Mouse (Mus musculus) forebrain, embryonic 16.5 days (tissue): Measurements from ENCODE around the gene Copa. TPM values are rescaled to one million over a fixed set of nuclear protein-coding genes. Genes with fewer than 3 reads are reported as not detected.

Experiments
- ATAC-seq: fragments of 200-750 bp; cut with Nextera tagmentation; 2 replicates; pipeline ENCODE4 v1.8.0; 2017; ENCODE audit warnings: mild to moderate bottlenecking, moderate library complexity
- H3K27ac ChIP-seq: fragments of 300-500 bp; sonication (generic); 2 replicates; pipeline ENCODE4 v1.5.1; 2014; ENCODE audit warnings: low read length, control low read depth
- H3K27me3 ChIP-seq: fragments of 300-500 bp; sonication (generic); replicated peaks from 2 replicates; pipeline ENCODE4 v1.6.1; 2014; ENCODE audit warnings: low read length; ENCODE audit not compliant: control insufficient read depth, insufficient read depth
- H3K36me3 ChIP-seq: fragments of 300-500 bp; sonication (generic); 2 replicates; pipeline ENCODE4 v1.6.1; 2014; ENCODE audit not compliant: control insufficient read depth, insufficient read depth
- H3K4me1 ChIP-seq: fragments of 300-500 bp; sonication (generic); replicated peaks from 2 replicates; pipeline ENCODE4 v1.6.1; 2014; ENCODE audit warnings: low read length; ENCODE audit not compliant: control insufficient read depth, insufficient read depth
- H3K4me2 ChIP-seq: fragments of 300-500 bp; sonication (generic); 2 replicates; pipeline ENCODE4 v1.6.1; 2014; ENCODE audit warnings: mild to moderate bottlenecking, low read length, control low read depth
- H3K4me3 ChIP-seq: fragments of 300-500 bp; sonication (generic); replicated peaks from 2 replicates; pipeline ENCODE4 v1.5.1; 2014; ENCODE audit warnings: mild to moderate bottlenecking, low read length, control low read depth
- H3K9ac ChIP-seq: fragments of 300-500 bp; sonication (generic); replicated peaks from 2 replicates; pipeline ENCODE4 v1.6.1; 2014; ENCODE audit warnings: low read depth, low read length, control low read depth
- H3K9me3 ChIP-seq: fragments of 300-500 bp; sonication (generic); 2 replicates; pipeline ENCODE4 v1.6.1; 2016; ENCODE audit warnings: low read length; ENCODE audit not compliant: control insufficient read depth
- WGBS: fragments of 180-500 bp; shearing (Covaris S2); extraction: QIAGEN DNeasy Blood & Tissue Kit; methylation state at CpG from one replicate; pipeline ENCODE4 v1.1.7; 2014; 5-methylcytosine and 5-hydroxymethylcytosine counted together
- polyA plus RNA-seq: library from polyadenylated mRNA; unstranded; fragments of >200 nt; fragmentation: Nextera tagmentation; extraction: Ambion mirVana; gene quantifications from 2 replicates; pipeline ENCODE4 v1.2.1, GENCODE M21; 2015

Copa gene
- polyA plus RNA-seq, 1 experiment from 2014 or later: 235 TPM

DNA sequence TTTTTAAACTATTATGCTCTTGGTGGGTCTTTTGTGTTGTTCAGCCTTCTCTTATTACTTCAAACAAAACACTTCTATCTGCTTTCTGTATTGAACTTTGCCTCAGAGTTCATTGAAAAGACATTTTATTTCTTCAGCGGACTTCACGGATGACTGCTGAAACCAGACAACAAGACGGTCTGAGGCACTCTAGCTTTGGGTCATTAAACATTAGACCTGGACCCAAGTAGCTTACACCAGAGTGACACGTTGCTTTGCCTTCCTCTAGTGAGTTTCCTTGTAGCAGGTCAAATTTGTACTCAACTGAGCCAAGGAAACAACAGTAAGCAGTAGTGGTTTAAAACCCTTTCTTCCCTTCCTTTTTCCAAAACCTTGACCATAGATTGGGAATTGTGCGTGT lies 85.6 kb downstream of the Copa start:
- ATAC-seq: no peak
- H3K9me3 ChIP-seq: no peaks in the 10 kb centered on the region
- no peak overlapping the region for H3K4me3 ChIP-seq
- no peak overlapping the region for H3K4me2 ChIP-seq
- no peaks in the 10 kb centered on the region for H3K27me3 ChIP-seq
- 72% methylated on average over 5 of the region's 5 CpGs for WGBS
- H3K4me1 ChIP-seq: peaks cover 12% of the 10 kb centered on the region
- H3K36me3 ChIP-seq: peaks cover 23% of the 10 kb centered on the region
- H3K27ac ChIP-seq: no peak overlapping the region
- no peak overlapping the region for H3K9ac ChIP-seq

DNA sequence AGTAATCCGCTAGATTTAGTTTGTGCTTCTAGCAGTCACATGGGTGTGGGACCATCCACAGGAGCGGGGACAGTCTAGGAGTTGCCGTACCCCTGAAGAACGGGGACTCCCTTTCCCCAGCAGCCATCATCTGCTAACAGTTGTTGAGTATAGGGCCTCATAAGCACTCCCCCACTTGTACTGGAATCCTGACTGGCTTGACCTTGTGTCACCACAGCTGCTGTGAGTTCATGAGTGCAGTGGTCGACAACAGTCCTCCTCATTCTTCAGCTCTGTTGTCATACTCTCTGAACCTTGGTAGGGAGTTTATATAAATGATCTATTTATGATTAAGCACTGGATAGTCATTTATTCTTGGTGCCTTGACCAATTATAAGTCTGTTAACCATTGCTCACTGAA lies 87.5 kb downstream of the Copa start:
- WGBS: 96% methylated on average over 5 of the region's 5 CpGs
- no peak overlapping the region for H3K4me2 ChIP-seq
- no peak overlapping the region for H3K4me3 ChIP-seq
- peaks cover 35% of the 10 kb centered on the region for H3K36me3 ChIP-seq
- no peak overlapping the region for H3K9ac ChIP-seq
- H3K9me3 ChIP-seq: no peaks in the 10 kb centered on the region
- no peak for ATAC-seq
- H3K27me3 ChIP-seq: no peaks in the 10 kb centered on the region
- no peak overlapping the region for H3K27ac ChIP-seq
- H3K4me1 ChIP-seq: peaks cover 8% of the 10 kb centered on the region

Other genes starting within 250 kb of the Copa start
- 0.82 and 0.86 TPM in 2 replicates for gene Cd84, start 242.8 kb upstream of the Copa start, polyA plus RNA-seq
- not detected in 2 replicates for gene Gm10521, start 186.9 kb upstream of the Copa start, polyA plus RNA-seq
- gene Slamf6, start 165.0 kb upstream of the Copa start, polyA plus RNA-seq: not detected in 2 replicates
- gene Vangl2, start 54.1 kb upstream of the Copa start, polyA plus RNA-seq: 40.5 and 42.7 TPM in 2 replicates
- 2.0 TPM in 2 replicates for gene Nhlh1, start 25.0 kb upstream of the Copa start, polyA plus RNA-seq
- gene Ncstn, start 266 bp downstream of the Copa start, polyA plus RNA-seq: 108 and 112 TPM in 2 replicates
- 155 and 157 TPM in 2 replicates for gene Pex19, start 44.2 kb downstream of the Copa start, polyA plus RNA-seq
- gene Dcaf8, start 65.6 kb downstream of the Copa start, polyA plus RNA-seq: 106 and 107 TPM in 2 replicates
- gene Pea15a, start 124.3 kb downstream of the Copa start, polyA plus RNA-seq: 472 and 511 TPM in 2 replicates
- 4.7 and 7.2 TPM in 2 replicates for gene Casq1, start 137.3 kb downstream of the Copa start, polyA plus RNA-seq
- gene Atp1a4, start 175.9 kb downstream of the Copa start, polyA plus RNA-seq: 0.11 TPM in 1 of 2 replicates, not detected in the other
- gene Igsf8, start 179.1 kb downstream of the Copa start, polyA plus RNA-seq: 136 and 152 TPM in 2 replicates
- 42.4 and 47.1 TPM in 2 replicates for gene Atp1a2, start 215.5 kb downstream of the Copa start, polyA plus RNA-seq
- 2.6 and 4.2 TPM in 2 replicates for gene Kcnj9, start 246.8 kb downstream of the Copa start, polyA plus RNA-seq